Mouse (Mus musculus) intestine, embryonic 14.5 days (tissue): ENCODE measurements around the gene Filip1. TPM values are rescaled to one million over a fixed set of nuclear protein-coding genes. Genes with fewer than 3 reads are reported as not detected.
A peak's percentile ranks its signal among the peaks of the same experiment; 100 is the strongest.
"Not testable (repeated sequence)": the region's sequence is repeated elsewhere in the genome, so short reads cannot be mapped to it uniquely, and the experiment has no call there.

Source experiments
- ATAC-seq: fragments of 200-750 bp; cut with Nextera tagmentation; replicated peaks from 2 replicates; pipeline ENCODE4 v1.8.0; 2017; ENCODE audit warnings: low read depth, moderate number of reproducible peaks, moderate TSS enrichment, moderate library complexity; ENCODE audit not compliant: low FRiP score, low TSS enrichment
- DNase-seq: peaks from one replicate; pipeline ENCODE4 v3.0.0-alpha.2; 2018; ENCODE audit warnings: low spot score
- H3K27ac ChIP-seq: fragments of 300-500 bp; sonication (generic); 2 replicates; pipeline ENCODE4 v1.5.1; 2014; ENCODE audit warnings: low read depth, mild to moderate bottlenecking, control low read depth
- H3K27me3 ChIP-seq: fragments of 300-500 bp; sonication (generic); replicated peaks from 2 replicates; pipeline ENCODE4 v1.6.1; 2014; ENCODE audit warnings: low read length, control low read depth; ENCODE audit not compliant: control insufficient read depth, insufficient read depth
- H3K36me3 ChIP-seq: fragments of 300-500 bp; sonication (generic); 2 replicates; pipeline ENCODE4 v1.6.1; 2014; ENCODE audit warnings: low read length, control low read depth; ENCODE audit not compliant: control insufficient read depth, insufficient read depth
- H3K4me1 ChIP-seq: fragments of 300-500 bp; sonication (generic); replicated peaks from 2 replicates; pipeline ENCODE4 v1.6.1; 2014; ENCODE audit warnings: low read length, control low read depth, mixed read lengths; ENCODE audit not compliant: control insufficient read depth, insufficient read depth
- H3K4me2 ChIP-seq: fragments of 300-500 bp; sonication (generic); 2 replicates; pipeline ENCODE4 v1.6.1; 2014; ENCODE audit warnings: low read length
- H3K4me3 ChIP-seq: fragments of 300-500 bp; sonication (generic); 2 replicates; pipeline ENCODE4 v1.5.1; 2014; ENCODE audit warnings: low read depth, low read length, control low read depth, mixed read lengths
- H3K9ac ChIP-seq: fragments of 300-500 bp; sonication (generic); 2 replicates; pipeline ENCODE4 v1.6.1; 2014; ENCODE audit warnings: mild to moderate bottlenecking, low read length
- H3K9me3 ChIP-seq: fragments of 300-500 bp; sonication (generic); 2 replicates; pipeline ENCODE4 v1.6.1; 2016; ENCODE audit warnings: low read length, control low read depth; ENCODE audit not compliant: control insufficient read depth
- WGBS: fragments of 180-500 bp; shearing (Covaris S2); extraction: QIAGEN DNeasy Blood & Tissue Kit; methylation state at CpG from one replicate; pipeline ENCODE4 v1.1.7; 2014; 5-methylcytosine and 5-hydroxymethylcytosine counted together
- polyA plus RNA-seq: library from polyadenylated mRNA; unstranded; fragments of >200 nt; fragmentation: Nextera tagmentation; extraction: Ambion mirVana; gene quantifications from 2 replicates; pipeline ENCODE4 v1.2.1, GENCODE M21; 2014

The Filip1 gene
- polyA plus RNA-seq, 1 experiment from 2014 or later = 7.2 TPM

DNA sequence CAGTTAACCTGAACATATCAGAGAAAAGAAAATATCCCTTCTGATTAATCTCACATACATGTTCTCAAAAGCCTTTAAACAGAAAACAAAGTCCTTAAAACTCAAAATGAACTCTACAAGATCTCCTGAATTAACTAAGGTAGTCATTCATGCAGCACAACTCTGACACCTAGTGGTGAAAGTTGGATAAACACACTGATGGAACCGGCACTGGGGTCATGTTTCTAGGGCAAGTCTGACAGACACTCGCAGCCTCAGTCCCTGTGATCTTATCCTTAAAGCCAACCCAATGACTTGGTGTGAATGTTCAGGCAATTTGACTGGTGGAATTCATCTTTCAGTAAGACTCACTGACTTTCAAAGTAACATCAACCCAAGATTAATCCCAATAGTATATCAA lies 13.4 kb upstream of the Filip1 start:
- ATAC-seq = no peak
- Histone ChIP-seq H3K4me2 (no peak overlapping the region), H3K36me3 (no peaks in the 10 kb centered on the region), H3K4me3 (no peak overlapping the region), H3K9me3 (no peaks in the 10 kb centered on the region), H3K27me3 (no peaks in the 10 kb centered on the region), H3K27ac (no peak overlapping the region), H3K4me1 (no peaks in the 10 kb centered on the region), H3K9ac (no peak overlapping the region)
- peak; percentile 74 for DNase-seq
- WGBS = 0% methylated on average over 2 of the region's 2 CpGs

DNA sequence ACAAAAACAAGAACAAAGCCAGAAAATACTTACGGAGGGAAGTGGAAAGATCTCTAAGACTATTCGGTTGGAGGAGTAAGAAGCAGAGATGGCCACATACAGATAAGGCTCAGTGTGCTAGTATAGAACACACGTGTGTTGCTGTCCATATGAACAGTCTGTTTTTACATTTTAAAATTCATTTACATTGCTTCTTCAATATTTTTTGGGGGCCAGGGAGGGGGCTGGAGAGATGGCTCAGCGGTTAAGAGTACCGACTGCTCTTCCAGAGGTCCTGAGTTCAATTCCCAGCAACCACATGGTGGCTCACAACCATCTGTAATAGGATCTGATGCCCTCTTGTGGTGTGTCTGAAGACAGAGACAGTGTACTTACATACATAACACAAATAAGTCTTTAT lies 12.7 kb upstream of the Filip1 start:
- H3K27me3 ChIP-seq, H3K9me3 ChIP-seq, DNase-seq, ATAC-seq, H3K27ac ChIP-seq, H3K36me3 ChIP-seq, H3K4me3 ChIP-seq, H3K9ac ChIP-seq, H3K4me1 ChIP-seq, H3K4me2 ChIP-seq: not testable (repeated sequence)
- 89% methylated on average over 5 of the region's 5 CpGs for WGBS

DNA sequence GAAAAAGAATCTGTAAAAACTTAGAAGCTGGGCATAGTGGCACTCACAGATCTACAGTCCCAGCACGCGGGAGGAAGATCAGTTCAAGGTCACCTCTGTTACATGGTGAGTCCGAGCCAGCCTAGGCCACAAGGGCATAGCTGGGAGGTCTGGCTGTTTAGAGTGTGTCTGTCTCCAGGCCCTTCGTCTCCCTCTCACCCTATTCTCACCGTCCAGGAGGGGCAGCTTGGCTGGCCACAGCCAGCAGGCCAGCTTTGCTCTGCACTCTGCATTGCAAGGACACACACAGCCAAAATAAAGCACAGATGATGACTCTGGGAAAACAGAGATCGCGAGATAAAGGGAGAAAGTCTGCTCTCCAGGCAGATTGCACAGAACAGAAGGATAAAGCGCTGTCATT lies 10.2 kb upstream of the Filip1 start:
- no peak for ATAC-seq

GRCm38 (mm10) chr9:80021648-80022047 lies 9.0 kb upstream of the Filip1 start:
- DNase-seq (no peak), ATAC-seq (no peak)
- Histone ChIP-seq H3K36me3 (no peaks in the 10 kb centered on the region), H3K4me1 (no peaks in the 10 kb centered on the region), H3K27ac (no peak overlapping the region), H3K4me2 (no peak overlapping the region), H3K4me3 (no peak overlapping the region), H3K9me3 (no peaks in the 10 kb centered on the region), H3K27me3 (no peaks in the 10 kb centered on the region), H3K9ac (no peak overlapping the region)
- 50% methylated on average over 1 of the region's 1 CpGs for whole genome bisulfite sequencing

More for the DNA sequence above, 10.2 kb upstream of the Filip1 start:
- Histone ChIP-seq H3K4me1 (no peaks in the 10 kb centered on the region), H3K27me3 (no peaks in the 10 kb centered on the region), H3K9me3 (no peaks in the 10 kb centered on the region), H3K4me3 (no peak overlapping the region), H3K36me3 (no peaks in the 10 kb centered on the region), H3K4me2 (no peak overlapping the region), H3K27ac (no peak overlapping the region), H3K9ac (no peak overlapping the region)
- no peak for DNase-seq
- 50% methylated on average over 8 of the region's 8 CpGs for WGBS

- no peaks in the 10 kb centered on the region for H3K36me3 ChIP-seq
- no peak overlapping the region for H3K4me2 ChIP-seq
- H3K9ac ChIP-seq = no peak overlapping the region
- H3K9me3 ChIP-seq = no peaks in the 10 kb centered on the region
- H3K4me1 ChIP-seq = no peaks in the 10 kb centered on the region
- no peak overlapping the region for H3K27ac ChIP-seq
- DNase-seq (no peak), ATAC-seq (no peak)
- no peak overlapping the region for H3K4me3 ChIP-seq
- 29% methylated on average over 3 of the region's 3 CpGs for WGBS
- no peaks in the 10 kb centered on the region for H3K27me3 ChIP-seq
These were observed 7.8 kb upstream of the Filip1 start for GRCm38 (mm10) chr9:80020429-80020828.

DNA sequence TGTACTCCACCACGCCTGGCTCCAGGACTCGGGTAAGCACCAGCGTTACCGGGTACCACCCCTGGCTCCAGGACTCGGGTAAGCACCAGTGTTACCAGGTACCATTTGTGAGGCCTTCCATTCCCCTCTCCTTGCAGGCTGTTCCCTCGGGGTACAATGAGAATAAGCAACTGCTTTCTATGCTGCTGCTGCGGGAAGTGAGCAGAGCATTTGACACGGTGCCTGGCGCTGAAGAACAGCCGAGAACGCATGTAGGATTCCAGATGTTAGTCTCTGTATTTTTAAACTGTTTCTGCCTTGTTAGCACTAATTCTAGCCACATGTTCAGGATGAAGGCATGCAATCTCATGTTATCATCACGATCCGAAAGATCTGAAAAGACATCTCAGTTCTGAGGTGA lies 635 bp downstream of the Filip1 start:
- H3K4me3 ChIP-seq = no peak overlapping the region
- no peaks in the 10 kb centered on the region for H3K4me1 ChIP-seq
- H3K36me3 ChIP-seq = no peaks in the 10 kb centered on the region
- no peak for DNase-seq
- WGBS = 77% methylated on average over 13 of the region's 13 CpGs
- H3K4me2 ChIP-seq = no peak overlapping the region
- H3K9me3 ChIP-seq = no peaks in the 10 kb centered on the region
- ATAC-seq = no peak
- no peaks in the 10 kb centered on the region for H3K27me3 ChIP-seq
- H3K9ac ChIP-seq = no peak overlapping the region
- no peak overlapping the region for H3K27ac ChIP-seq

DNA sequence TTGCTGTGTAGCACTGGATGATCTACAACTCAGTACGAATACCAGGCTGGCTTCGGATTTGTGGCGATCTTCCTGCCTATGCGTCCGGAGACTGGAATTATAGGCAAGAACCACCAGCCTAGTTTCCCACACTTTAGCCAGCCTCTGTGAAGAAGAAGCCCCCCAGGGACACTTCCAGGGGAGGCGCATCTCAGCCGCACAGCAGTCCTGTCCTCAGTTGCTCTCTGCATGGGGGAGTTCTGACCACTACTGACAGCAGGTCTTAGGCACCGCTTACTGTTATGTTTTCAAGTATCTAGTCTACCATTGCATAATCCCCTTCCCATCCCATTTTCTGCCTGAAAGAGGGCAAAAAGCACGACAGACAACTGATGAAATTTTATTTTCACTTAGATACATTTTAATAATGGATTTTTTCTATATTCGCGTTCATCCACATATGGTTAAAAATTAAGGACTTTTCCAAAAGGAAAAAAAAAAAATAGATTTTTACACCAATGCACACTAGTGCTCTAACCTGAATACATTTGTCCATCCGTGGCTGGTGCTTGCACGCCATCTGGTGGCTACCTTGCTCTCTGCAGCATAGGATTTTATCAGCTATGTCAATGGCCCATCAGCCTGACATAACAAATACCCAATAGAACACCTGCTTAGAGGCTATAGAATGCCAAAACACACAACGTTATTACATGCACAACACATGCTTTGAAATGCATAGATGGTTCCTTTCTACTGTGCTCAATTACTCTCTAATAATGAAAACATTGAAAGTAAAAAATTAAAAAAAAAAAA lies 10.1 kb downstream of the Filip1 start:
- ATAC-seq = peak; percentile 64; the same call in 1 of the 2 replicates
- DNase-seq = peak; percentile 92
- Histone ChIP-seq H3K4me2 (no peak overlapping the region), H3K27ac (no peak overlapping the region), H3K27me3 (no peaks in the 10 kb centered on the region), H3K9me3 (no peaks in the 10 kb centered on the region), H3K4me3 (no peak overlapping the region), H3K4me1 (no peaks in the 10 kb centered on the region), H3K9ac (no peak overlapping the region), H3K36me3 (no peaks in the 10 kb centered on the region)
- 48% methylated on average over 14 of the region's 14 CpGs for WGBS

GRCm38 (mm10) chr9:79997282-79997681 lies 15.4 kb downstream of the Filip1 start:
- Histone ChIP-seq H3K9ac (no peak overlapping the region), H3K36me3 (no peaks in the 10 kb centered on the region), H3K4me2 (no peak overlapping the region), H3K9me3 (no peaks in the 10 kb centered on the region), H3K27ac (no peak overlapping the region), H3K4me1 (no peaks in the 10 kb centered on the region), H3K27me3 (no peaks in the 10 kb centered on the region), H3K4me3 (no peak overlapping the region)
- no peak for DNase-seq
- 84% methylated on average over 6 of the region's 6 CpGs for WGBS
- no peak for ATAC-seq

DNA sequence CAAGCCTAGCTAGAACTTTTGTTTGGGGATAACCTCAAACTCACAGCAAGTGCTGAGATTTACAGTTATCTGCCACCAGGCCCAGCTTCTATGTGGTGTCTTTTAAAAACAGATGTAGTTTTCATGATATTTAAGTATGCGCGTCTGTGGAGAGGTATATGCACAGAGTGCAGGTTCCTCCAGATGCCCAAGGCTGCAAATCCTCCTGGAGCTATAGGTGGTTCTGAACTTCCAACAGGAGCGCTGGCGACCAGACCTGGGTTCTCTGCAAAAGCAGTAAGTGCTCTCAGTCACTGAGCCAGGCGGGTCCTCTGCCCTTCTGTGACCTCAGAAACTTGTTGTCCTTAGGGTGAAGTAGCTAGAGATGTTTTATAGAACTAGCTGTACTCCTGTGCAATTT lies 18.4 kb downstream of the Filip1 start:
- Histone ChIP-seq H3K4me2 (no peak overlapping the region), H3K36me3 (no peaks in the 10 kb centered on the region), H3K4me3 (no peak overlapping the region), H3K27me3 (no peaks in the 10 kb centered on the region), H3K4me1 (no peaks in the 10 kb centered on the region), H3K9me3 (no peaks in the 10 kb centered on the region), H3K9ac (no peak overlapping the region), H3K27ac (no peak overlapping the region)
- DNase-seq = no peak
- ATAC-seq = no peak
- 89% methylated on average over 5 of the region's 5 CpGs for WGBS
